Mouse (Mus musculus): Measurements from ENCODE around the gene Gast.

- no peak for TF ChIP-seq POLR2A (IDR thresholded peaks at IDR 0.05; ENCODE audit: insufficient read length, low read depth)
- no peak for TF ChIP-seq MAX (IDR thresholded peaks at IDR 0.05; ENCODE audit: low read depth)
- TF ChIP-seq CEBPB (IDR thresholded peaks at IDR 0.05; ENCODE audit: insufficient read depth, poor library complexity, severe bottlenecking) = no peak
- TF ChIP-seq USF1 (IDR thresholded peaks at IDR 0.05; ENCODE audit: low read depth) = no peak
- TF ChIP-seq MYOD1 (IDR thresholded peaks at IDR 0.05; ENCODE audit: control insufficient read depth in 1 of 3, insufficient read length in 2 of 3, low read depth in 2 of 3) = no peak
- no peak for TF ChIP-seq E2F4 (IDR thresholded peaks at IDR 0.05; ENCODE audit: insufficient read depth)
- TF ChIP-seq POLR2AphosphoS2 (IDR thresholded peaks at IDR 0.05; ENCODE audit: insufficient read length, low read depth) = no peak
- TF ChIP-seq MYOG (IDR thresholded peaks at IDR 0.05; ENCODE audit: control insufficient read depth in 1 of 3, insufficient read depth in 1 of 3, insufficient read length in 2 of 3, low read depth in 2 of 3) = no peak
Observed at GRCm38 (mm10) chr11:100327761-100328160, 6.4 kb upstream of the Gast start.

Data from myocyte (in vitro differentiated cells).